Mouse (Mus musculus): Measurements from ENCODE around the gene Efcab12.
"Not testable (repeated sequence)": the region's sequence is repeated elsewhere in the genome, so short reads cannot be mapped to it uniquely, and the experiment has no call there.

The Efcab12 gene

DNA sequence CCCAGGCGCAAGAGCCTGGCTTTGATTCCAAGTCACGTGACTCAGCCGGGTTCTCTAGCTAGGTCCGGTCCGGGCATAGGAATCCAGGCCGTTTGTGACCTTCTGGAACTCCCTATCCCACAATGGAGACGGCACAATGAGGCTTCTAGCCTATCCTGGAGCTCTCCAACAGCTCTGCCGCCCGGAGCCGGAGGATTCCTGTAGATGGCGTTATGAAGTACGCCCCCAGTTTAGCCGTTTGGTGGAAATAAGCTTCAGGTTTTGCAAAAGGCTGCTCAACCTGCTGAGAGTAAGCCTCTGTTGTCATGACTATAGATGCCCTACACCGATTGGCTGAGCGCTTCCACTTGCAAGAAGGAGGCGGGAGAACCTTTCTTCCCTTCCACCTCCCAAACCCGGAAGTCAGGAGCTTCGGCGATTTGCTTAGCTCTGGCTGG, at the start of gene Efcab12:
Gene Efcab12 (minus strand): TSS at position 252 of the 437 bp plus-strand sequence.
- peak; percentile 66 for DNase-seq (ENCODE audit: low read depth, low spot score)

- no peak for DNase-seq (ENCODE audit: low read depth, low spot score)
Measured at GRCm38 (mm10) chr6:115886894-115887293, 48.7 kb upstream of the Efcab12 start.

DNA sequence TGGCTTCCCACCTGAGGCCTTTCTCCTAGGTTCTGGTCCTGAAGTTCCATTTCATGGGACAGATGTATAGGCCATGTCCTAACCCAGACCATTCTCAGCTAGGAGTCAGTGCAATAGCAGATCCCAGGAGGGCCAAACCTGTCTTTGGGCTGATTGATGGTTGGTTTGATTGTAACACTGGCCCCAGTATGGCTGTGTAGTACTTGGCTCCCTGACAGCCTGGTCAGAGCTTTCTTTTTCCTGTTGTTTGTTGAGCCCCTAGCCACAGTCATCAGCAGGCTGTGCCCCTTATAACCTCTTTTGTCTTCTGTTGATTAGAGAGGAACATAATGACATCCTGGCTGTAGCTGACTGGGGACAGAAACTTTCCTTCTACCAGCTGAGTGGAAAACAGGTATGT, 45.8 kb upstream of the Efcab12 start:
- DNase-seq (ENCODE audit: low read depth, low spot score): no peak

DNA sequence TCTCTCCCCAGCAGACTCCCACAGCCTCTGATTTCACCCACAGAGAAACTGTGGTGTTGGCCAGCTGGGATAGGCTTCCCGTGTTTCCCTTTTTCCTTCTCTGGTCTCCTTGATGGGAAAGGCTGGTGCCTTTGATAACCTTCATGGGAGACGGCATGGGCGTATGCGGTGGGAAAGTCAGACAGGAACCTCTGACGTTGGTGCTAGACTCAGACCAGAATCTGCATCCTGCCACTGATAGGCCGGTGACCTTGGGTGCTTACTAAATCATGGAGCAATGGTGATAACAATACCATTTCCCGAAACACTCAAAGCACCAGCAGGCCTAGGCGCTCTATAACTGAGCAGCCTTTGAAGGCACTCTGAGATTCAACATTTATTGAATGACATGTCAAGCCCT, 42.5 kb upstream of the Efcab12 start:
- no peak for DNase-seq (ENCODE audit: low read depth, low spot score)

- DNase-seq (ENCODE audit: low read depth, low spot score): no peak
Measured at GRCm38 (mm10) chr6:115879736-115880135, 41.5 kb upstream of the Efcab12 start.

GRCm38 (mm10) chr6:115878694-115879093, 40.5 kb upstream of the Efcab12 start:
- DNase-seq (ENCODE audit: low read depth, low spot score): no peak

DNA sequence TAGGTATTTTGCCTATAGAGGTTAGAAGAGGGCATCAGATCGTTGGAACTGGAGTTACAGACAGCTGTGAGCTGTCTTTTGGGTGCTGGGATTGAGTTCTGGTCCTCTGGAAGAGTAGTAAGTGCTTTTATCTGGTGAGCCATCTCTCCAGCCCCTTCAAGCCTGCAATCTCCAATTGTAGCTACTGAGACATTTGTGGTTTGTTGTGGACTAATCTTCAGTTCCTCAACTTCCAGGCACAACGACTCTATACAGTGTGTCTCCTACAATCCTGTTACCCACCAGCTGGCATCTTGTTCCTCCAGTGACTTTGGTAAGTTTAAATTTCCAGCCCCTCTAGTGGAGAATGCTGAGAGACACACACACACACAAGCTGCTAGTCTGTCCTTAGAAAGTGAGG, 39.0 kb upstream of the Efcab12 start:
- DNase-seq (ENCODE audit: low read depth, low spot score): no peak

DNA sequence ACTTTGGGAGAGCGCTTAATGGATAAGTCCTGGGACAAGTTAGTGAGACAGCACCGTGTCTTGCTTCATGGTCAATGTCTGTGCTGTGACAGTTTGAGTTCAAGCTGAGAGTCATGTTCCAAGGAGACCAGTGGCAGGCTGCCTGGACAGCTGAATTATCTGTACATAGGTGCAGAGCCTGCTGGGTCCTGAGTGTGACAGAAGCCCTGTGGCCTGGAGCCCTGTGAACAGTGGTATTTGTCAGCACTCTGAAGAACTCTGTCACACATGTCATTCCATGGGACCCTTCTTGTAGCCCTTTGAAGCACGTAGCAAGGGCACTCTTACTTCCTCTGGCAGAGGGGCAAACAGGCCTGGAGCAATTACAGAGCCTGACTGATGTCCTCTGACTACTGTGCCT, 33.1 kb upstream of the Efcab12 start:
- DNase-seq (ENCODE audit: low read depth, low spot score): not testable (repeated sequence)

DNA sequence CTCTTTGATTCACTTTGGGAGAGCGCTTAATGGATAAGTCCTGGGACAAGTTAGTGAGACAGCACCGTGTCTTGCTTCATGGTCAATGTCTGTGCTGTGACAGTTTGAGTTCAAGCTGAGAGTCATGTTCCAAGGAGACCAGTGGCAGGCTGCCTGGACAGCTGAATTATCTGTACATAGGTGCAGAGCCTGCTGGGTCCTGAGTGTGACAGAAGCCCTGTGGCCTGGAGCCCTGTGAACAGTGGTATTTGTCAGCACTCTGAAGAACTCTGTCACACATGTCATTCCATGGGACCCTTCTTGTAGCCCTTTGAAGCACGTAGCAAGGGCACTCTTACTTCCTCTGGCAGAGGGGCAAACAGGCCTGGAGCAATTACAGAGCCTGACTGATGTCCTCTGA, 28.9 kb upstream of the Efcab12 start:
- not testable (repeated sequence) for DNase-seq (ENCODE audit: low read depth, low spot score)

- no peak for DNase-seq (ENCODE audit: low read depth, low spot score)
Measured at GRCm38 (mm10) chr6:115865246-115865645, 27.0 kb upstream of the Efcab12 start.

DNA sequence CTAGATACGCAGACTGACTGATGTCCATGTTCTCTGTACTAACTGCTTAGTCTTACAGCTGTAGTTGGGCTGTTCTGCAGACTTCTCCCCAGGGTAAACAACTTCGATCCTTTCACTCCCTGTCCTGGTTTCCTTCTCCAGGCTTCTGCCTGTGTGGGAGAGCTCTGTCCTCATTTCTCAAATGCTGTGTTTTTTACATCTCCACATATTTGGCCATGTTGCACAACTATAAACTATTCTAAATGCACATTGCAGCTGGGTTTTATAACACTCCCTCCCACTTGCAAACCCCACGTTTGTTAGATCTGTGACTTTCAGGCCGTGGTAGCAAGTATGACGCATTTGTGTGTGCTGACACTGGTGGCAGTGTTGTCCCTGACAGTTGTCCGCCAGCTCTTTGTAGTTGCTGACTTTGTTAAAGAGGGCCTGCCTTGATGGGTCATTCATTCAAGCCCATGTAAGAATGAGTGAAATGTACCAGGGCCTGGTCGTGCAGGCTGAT, 25.2 kb upstream of the Efcab12 start:
- no peak for DNase-seq (ENCODE audit: low read depth, low spot score)

- no peak for DNase-seq (ENCODE audit: low read depth, low spot score)
Measured at GRCm38 (mm10) chr6:115860027-115860556, 21.9 kb upstream of the Efcab12 start.

DNA sequence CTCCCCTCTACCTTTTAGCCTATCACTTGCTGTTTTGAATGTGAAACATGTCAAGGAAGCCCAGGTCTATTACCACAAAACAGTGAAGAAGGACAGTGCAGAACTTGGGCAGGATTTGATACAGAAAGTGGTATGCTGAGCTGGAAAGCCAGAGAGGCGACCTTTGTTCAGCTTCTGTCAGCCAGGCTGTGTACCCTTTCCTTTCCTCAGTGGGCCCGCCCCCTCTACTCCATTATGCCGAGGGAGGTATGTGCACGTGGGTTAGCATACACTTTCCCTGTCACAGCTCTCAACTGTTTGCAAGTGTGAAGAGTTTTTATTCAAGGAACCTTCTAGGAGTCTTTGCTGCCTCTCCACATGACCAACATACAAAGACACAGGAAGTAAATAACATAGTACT, 21.0 kb upstream of the Efcab12 start:
- no peak for DNase-seq (ENCODE audit: low read depth, low spot score)

DNA sequence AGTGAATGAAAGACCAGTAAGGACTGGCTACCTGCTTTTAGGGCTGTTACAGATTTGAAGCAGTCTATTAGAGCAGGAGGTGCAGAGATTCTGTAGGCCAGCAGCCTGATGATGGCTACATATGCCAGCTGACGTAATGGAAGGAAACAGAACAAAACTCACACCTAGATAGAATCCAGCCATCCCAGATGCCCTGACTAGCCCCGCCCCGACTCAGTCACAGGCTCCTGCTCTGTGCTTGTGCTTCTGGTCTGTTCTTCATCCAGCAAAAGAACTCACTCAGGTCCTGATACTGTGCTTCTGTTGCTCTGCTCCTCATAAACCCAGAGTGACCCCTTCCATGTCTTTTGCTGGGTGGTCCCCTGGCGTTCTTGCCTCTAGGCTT, 18.1 kb upstream of the Efcab12 start:
- DNase-seq (ENCODE audit: low read depth, low spot score): no peak

DNA sequence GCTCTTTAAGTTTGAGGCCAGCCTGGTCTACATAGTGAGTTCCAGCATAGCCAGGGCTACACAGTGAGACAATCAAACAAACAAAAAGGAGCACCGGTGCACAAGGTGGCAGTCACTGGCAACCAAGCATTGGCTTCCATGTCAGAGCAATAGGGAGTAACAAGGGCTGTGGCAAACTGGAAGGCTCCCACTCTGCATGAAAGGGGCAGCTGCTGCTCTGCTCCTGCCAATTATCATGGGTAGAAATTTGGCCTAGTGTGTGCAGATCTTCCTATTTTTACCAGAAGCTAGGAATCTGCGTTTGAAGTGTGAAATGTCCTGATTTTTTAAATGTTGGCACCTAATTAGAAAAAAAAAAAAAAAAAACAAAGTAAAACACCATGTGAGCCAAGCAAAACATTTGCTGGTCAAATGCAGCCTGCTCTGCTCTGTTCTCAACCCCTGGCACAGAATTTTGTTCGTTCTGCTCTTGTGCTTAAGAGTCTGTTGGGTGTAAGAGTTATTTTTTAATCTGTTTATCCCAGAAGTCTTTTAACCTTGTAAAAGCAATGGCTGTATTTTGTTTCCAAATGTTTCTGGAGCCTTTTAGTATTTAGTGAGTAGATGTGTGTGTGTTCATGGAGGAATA, 17.6 kb upstream of the Efcab12 start:
- no peak for DNase-seq (ENCODE audit: low read depth, low spot score)

DNA sequence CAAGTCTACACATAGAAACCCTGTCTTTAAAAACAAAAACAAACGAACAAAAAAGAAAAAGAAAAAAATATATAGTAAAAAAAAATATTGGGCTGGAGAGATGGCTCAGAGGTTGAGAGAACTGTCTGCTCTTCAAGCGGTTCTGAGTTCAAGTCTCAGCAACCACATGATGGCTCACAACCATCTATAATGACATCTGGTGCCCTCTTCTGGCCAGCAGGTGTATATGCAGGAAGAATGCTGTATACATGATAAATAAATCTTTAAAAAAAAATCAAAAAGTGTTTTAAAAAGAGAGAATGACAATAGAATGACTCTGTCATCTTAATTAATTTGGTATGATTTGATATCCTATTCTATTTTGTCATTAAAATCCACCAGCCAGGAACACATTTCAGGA, 16.2 kb upstream of the Efcab12 start:
- DNase-seq (ENCODE audit: low read depth, low spot score): no peak

DNA sequence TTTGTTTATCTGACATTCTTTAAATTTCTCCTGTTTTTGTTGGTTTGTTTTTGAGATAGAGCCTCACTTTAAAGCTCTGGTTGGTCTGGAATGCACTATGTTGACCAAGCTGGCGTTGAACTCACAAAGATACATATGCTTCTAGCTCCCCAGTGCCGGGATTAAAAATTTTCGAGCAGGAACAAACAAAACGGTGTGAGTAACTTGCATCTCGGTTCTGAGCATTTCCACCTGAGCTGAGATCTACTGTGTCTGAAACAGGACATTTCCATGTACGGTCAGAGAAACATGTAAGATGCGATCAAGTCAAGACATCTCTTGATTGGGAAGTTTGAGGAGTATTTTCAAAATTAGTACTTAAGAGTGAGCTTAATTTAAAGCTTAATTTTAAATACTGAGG, 15.8 kb upstream of the Efcab12 start:
- no peak for DNase-seq (ENCODE audit: low read depth, low spot score)

DNA sequence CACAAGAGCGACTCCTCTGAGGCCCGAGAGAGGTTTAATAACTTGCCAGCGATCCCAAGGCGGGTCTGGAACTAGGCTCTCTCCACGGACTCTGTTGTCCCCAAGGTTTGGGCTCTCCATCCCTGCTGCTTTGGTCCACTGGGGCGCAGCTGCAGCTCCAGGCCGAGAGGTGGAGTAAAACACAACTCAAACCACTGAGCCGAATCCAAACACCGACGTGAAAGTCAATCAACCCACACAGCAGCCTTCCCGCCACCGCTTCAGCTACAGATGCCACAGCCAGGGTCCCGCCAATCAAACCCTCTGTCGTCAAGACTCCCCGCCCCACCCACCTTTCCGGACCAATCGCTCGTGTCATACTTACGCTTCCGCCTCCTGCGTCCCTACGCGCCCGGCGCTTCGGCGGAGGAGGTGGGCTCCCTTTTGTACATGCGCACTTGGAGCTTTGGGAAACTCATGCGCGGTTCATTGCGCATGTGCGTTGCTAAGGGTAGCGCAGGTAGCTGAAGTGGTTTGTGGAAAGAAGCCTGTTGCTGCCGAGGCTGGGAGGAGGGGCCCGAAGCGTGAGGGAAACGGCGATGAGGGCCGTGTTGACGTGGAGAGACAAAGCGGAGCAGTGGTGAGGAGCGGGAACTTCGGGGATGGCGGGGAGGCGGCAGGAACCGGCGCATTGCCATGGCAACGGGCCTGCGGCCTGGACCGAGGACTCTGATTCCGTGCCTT, 15.0 kb upstream of the Efcab12 start, which contains the start of the genes Mbd4 and Ift122:
Gene Mbd4 (minus strand): TSS at position 281 of the 723 bp plus-strand sequence.
Gene Ift122 (plus strand): TSS at position 380 of the 723 bp plus-strand sequence.
- DNase-seq (ENCODE audit: low read depth, low spot score): peak; percentile 99

GRCm38 (mm10) chr6:115852446-115853090, 14.4 kb upstream of the Efcab12 start:
- DNase-seq (ENCODE audit: low read depth, low spot score): no peak

- DNase-seq (ENCODE audit: low read depth, low spot score): no peak
Measured at GRCm38 (mm10) chr6:115848598-115849304, 10.5 kb upstream of the Efcab12 start.

GRCm38 (mm10) chr6:115846640-115847411, 8.6 kb upstream of the Efcab12 start:
- no peak for DNase-seq (ENCODE audit: low read depth, low spot score)

Data from brain, embryonic 18.5 days (tissue).